Mouse (Mus musculus) midbrain, embryonic 16.5 days (tissue): ENCODE results near the gene Tshr. TPM values are rescaled to one million over a fixed set of nuclear protein-coding genes. Genes with fewer than 3 reads are reported as not detected.

Source experiments
- ATAC-seq: fragments of 200-750 bp; cut with Nextera tagmentation; 2 replicates; pipeline ENCODE4 v1.8.0; 2017; ENCODE audit warnings: moderate TSS enrichment
- H3K27ac ChIP-seq: fragments of 300-500 bp; sonication (generic); 2 replicates; pipeline ENCODE4 v1.5.1; 2014; ENCODE audit warnings: mild to moderate bottlenecking, low read length, mixed read lengths
- H3K27me3 ChIP-seq: fragments of 300-500 bp; sonication (generic); 2 replicates; pipeline ENCODE4 v1.6.1; 2014; ENCODE audit warnings: low read depth, low read length, mixed read lengths; ENCODE audit not compliant: control insufficient read depth, insufficient read depth
- H3K36me3 ChIP-seq: fragments of 300-500 bp; sonication (generic); 2 replicates; pipeline ENCODE4 v1.6.1; 2014; ENCODE audit warnings: mild to moderate bottlenecking, low read length, moderate library complexity, mixed read lengths; ENCODE audit not compliant: control insufficient read depth, insufficient read depth
- H3K4me1 ChIP-seq: fragments of 300-500 bp; sonication (generic); 2 replicates; pipeline ENCODE4 v1.6.1; 2014; ENCODE audit warnings: mild to moderate bottlenecking, low read length, mixed read lengths; ENCODE audit not compliant: control insufficient read depth, insufficient read depth
- H3K4me2 ChIP-seq: fragments of 300-500 bp; sonication (generic); 2 replicates; pipeline ENCODE4 v1.6.1; 2014; ENCODE audit warnings: mild to moderate bottlenecking, low read length, mixed read lengths
- H3K4me3 ChIP-seq: fragments of 300-500 bp; sonication (generic); 2 replicates; pipeline ENCODE4 v1.5.1; 2014; ENCODE audit warnings: low read depth, mild to moderate bottlenecking, low read length, moderate library complexity, mixed read lengths
- H3K9ac ChIP-seq: fragments of 300-500 bp; sonication (generic); 2 replicates; pipeline ENCODE4 v1.6.1; 2014; ENCODE audit warnings: low read depth, low read length, mixed read lengths
- H3K9me3 ChIP-seq: fragments of 300-500 bp; sonication (generic); replicated peaks from 2 replicates; pipeline ENCODE4 v1.6.1; 2014; ENCODE audit warnings: mild to moderate bottlenecking, low read length, mixed read lengths; ENCODE audit not compliant: control insufficient read depth, poor library complexity, severe bottlenecking
- WGBS: fragments of 180-500 bp; shearing (Covaris S2); extraction: QIAGEN DNeasy Blood & Tissue Kit; methylation state at CpG from one replicate; pipeline ENCODE4 v1.1.7; 2014; 5-methylcytosine and 5-hydroxymethylcytosine counted together
- polyA plus RNA-seq: library from polyadenylated mRNA; unstranded; fragments of >200 nt; fragmentation: Nextera tagmentation; extraction: Ambion mirVana; gene quantifications from 2 replicates; pipeline ENCODE4 v1.2.1, GENCODE M21; 2015

Tshr gene
- polyA plus RNA-seq, 1 experiment from 2014 or later, result 0.43 TPM

DNA sequence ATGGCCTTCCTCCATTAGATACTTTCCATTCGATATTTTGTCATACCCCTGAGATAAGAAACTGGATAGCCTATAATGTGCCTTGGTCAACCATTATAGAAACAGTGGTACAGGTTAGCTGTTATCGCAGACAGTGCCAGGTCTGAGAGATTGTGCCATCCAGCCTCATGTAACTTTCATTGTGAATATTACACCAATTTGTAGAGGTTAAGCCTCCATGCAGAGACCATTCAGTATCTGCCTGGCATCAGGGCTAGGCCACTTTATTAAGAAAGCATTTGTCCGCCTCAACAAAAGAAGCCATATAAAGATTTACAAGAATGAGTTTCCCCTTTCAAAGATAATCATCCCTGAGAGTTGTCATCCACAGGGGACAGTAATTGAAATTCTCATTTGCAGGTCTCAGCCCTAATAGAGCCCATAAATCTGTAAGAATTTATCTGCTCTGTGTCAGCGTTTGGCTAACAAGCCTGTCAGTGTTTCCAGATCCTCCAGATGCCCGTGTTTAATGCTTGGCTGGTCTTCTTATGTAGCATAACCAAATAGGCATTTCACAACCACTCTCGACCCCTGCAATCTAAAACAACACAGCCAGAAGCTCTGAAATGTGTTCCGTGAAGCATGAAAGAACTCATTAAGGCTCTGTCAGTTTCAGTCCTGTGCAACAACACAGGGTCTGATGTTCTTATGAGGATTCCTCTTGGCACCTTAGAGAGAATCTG lies 28.3 kb downstream of the Tshr start:
- H3K4me1 ChIP-seq, result peaks cover 6% of the 10 kb centered on the region; the same call in 1 of the 2 replicates
- H3K4me2 ChIP-seq, result no peak overlapping the region
- no peak overlapping the region; the same call in 1 of the 2 replicates for H3K27ac ChIP-seq
- H3K9me3 ChIP-seq, result no peaks in the 10 kb centered on the region
- no peak overlapping the region for H3K9ac ChIP-seq
- no peak overlapping the region for H3K4me3 ChIP-seq
- ATAC-seq, result peak; percentile 71
- H3K36me3 ChIP-seq, result no peaks in the 10 kb centered on the region
- H3K27me3 ChIP-seq, result no peaks in the 10 kb centered on the region
- 27% methylated on average over 7 of the region's 7 CpGs for WGBS

- Histone ChIP-seq H3K27ac (no peak overlapping the region), H3K4me3 (no peak overlapping the region), H3K4me2 (no peak overlapping the region), H3K36me3 (no peaks in the 10 kb centered on the region), H3K9ac (no peak overlapping the region), H3K9me3 (no peaks in the 10 kb centered on the region), H3K27me3 (no peaks in the 10 kb centered on the region), H3K4me1 (peaks cover 6% of the 10 kb centered on the region; the same call in 1 of the 2 replicates)
- ATAC-seq, result no peak
- 71% methylated on average over 6 of the region's 6 CpGs for WGBS
Observed at GRCm38 (mm10) chr12:91415112-91415511, 30.7 kb downstream of the Tshr start.

- 86% methylated on average over 7 of the region's 7 CpGs for WGBS
- no peaks in the 10 kb centered on the region for H3K9me3 ChIP-seq
- no peaks in the 10 kb centered on the region for H3K36me3 ChIP-seq
- no peak overlapping the region for H3K4me2 ChIP-seq
- no peak overlapping the region for H3K27ac ChIP-seq
- H3K27me3 ChIP-seq, result no peaks in the 10 kb centered on the region
- H3K9ac ChIP-seq, result no peak overlapping the region
- peaks cover 6% of the 10 kb centered on the region; the same call in 1 of the 2 replicates for H3K4me1 ChIP-seq
- no peak for ATAC-seq
- H3K4me3 ChIP-seq, result no peak overlapping the region
Observed at GRCm38 (mm10) chr12:91416828-91417227, 32.5 kb downstream of the Tshr start.

DNA sequence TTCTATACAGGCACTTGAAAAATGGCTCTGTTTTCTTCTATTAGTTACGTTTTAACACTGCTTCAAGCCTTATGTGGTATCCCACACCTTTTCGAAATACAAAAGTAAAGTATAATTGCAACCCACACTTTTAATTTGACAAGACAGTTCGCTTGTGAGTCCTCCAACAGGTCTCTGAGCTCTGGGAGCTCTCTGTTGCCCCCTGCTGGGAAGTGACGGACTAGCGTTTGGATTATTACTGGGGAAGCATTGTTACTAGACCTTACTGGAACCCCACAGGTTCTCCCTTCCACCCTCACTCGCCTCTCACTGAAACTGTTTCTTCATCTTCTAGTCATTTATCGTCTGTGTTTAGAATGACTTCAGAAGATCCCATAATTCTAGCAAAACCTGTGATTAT lies 34.4 kb downstream of the Tshr start:
- H3K27ac ChIP-seq, result no peak overlapping the region
- no peaks in the 10 kb centered on the region for H3K27me3 ChIP-seq
- no peak overlapping the region for H3K4me2 ChIP-seq
- 46% methylated on average over 7 of the region's 7 CpGs for WGBS
- no peaks in the 10 kb centered on the region for H3K9me3 ChIP-seq
- H3K9ac ChIP-seq, result no peak overlapping the region
- no peaks in the 10 kb centered on the region for H3K36me3 ChIP-seq
- no peak overlapping the region for H3K4me3 ChIP-seq
- no peaks in the 10 kb centered on the region for H3K4me1 ChIP-seq
- no peak for ATAC-seq

DNA sequence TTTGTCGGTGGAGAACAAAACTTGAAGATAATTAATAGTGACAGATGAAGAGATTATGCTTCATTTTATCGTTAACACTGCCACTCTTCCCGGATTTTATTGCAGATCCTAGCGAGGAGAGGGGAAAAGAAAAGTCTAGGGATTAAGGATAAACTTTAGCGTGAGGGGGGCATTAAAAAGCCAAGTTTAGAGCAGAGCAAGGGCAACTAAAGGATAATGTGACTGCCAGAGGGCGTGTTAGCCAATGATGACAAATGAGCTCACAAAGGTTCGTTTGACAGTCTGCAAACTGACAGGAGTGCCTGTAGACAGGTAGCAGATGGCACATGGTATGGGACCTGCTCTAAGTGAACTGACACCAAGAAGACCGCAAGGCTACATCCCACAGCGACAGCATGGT lies 36.9 kb downstream of the Tshr start:
- H3K9ac ChIP-seq, result no peak overlapping the region
- WGBS, result 43% methylated on average over 9 of the region's 9 CpGs
- no peak for ATAC-seq
- H3K4me1 ChIP-seq, result no peaks in the 10 kb centered on the region
- H3K4me3 ChIP-seq, result no peak overlapping the region
- no peaks in the 10 kb centered on the region for H3K36me3 ChIP-seq
- no peaks in the 10 kb centered on the region for H3K27me3 ChIP-seq
- H3K4me2 ChIP-seq, result no peak overlapping the region
- no peaks in the 10 kb centered on the region for H3K9me3 ChIP-seq
- H3K27ac ChIP-seq, result no peak overlapping the region

- 70% methylated on average over 11 of the region's 11 CpGs for WGBS
- no peaks in the 10 kb centered on the region for H3K27me3 ChIP-seq
- H3K9ac ChIP-seq, result no peak overlapping the region
- H3K4me1 ChIP-seq, result no peaks in the 10 kb centered on the region
- no peaks in the 10 kb centered on the region for H3K36me3 ChIP-seq
- H3K4me2 ChIP-seq, result no peak overlapping the region
- H3K9me3 ChIP-seq, result no peaks in the 10 kb centered on the region
- ATAC-seq, result no peak
- no peak overlapping the region for H3K27ac ChIP-seq
- no peak overlapping the region for H3K4me3 ChIP-seq
Observed at GRCm38 (mm10) chr12:91423125-91423820, 38.9 kb downstream of the Tshr start.

GRCm38 (mm10) chr12:91426499-91426898 lies 42.1 kb downstream of the Tshr start:
- WGBS, result 23% methylated on average over 4 of the region's 4 CpGs
- ATAC-seq, result no peak

GRCm38 (mm10) chr12:91427129-91427528 lies 42.8 kb downstream of the Tshr start:
- Histone ChIP-seq H3K36me3 (no peaks in the 10 kb centered on the region), H3K27me3 (no peaks in the 10 kb centered on the region), H3K4me1 (no peaks in the 10 kb centered on the region), H3K4me2 (no peak overlapping the region), H3K9ac (no peak overlapping the region), H3K27ac (no peak overlapping the region), H3K4me3 (no peak overlapping the region), H3K9me3 (no peaks in the 10 kb centered on the region)
- ATAC-seq, result no peak
- 60% methylated on average over 2 of the region's 2 CpGs for WGBS

More at GRCm38 (mm10) chr12:91426499-91426898, 42.1 kb downstream of the Tshr start:
- H3K9ac ChIP-seq, result no peak overlapping the region
- H3K27ac ChIP-seq, result no peak overlapping the region
- no peaks in the 10 kb centered on the region for H3K36me3 ChIP-seq
- H3K4me1 ChIP-seq, result no peaks in the 10 kb centered on the region
- H3K9me3 ChIP-seq, result no peaks in the 10 kb centered on the region
- H3K27me3 ChIP-seq, result no peaks in the 10 kb centered on the region
- no peak overlapping the region for H3K4me3 ChIP-seq
- no peak overlapping the region for H3K4me2 ChIP-seq

DNA sequence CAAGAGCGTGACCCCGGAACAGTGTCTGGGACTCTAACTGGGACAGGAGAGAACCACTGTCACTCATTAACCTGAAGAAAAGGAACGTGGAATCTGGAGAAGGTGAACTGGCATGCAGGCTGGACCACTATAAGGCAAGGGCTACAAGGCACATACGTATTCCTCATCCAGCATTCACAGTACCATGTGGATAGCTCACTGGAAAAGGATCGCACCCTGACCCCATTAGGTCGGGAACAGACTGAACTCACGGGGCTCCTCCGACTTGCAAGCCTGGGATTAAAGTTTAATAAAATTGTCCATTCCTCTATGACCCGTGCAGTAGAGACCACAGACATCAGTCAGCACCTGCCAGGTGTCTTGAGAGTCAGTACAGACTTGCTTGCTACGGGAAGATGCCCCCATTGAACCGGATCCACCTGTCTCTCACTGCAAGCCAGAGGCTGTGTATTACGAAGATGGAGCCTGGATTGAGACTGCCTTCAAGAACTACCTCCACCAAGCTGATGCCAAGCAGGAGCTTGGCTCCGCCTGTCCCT lies 97.9 kb downstream of the Tshr start:
- Histone ChIP-seq H3K4me3 (no peak overlapping the region), H3K36me3 (no peaks in the 10 kb centered on the region), H3K27me3 (no peaks in the 10 kb centered on the region), H3K27ac (no peak overlapping the region), H3K4me1 (no peaks in the 10 kb centered on the region), H3K4me2 (no peak overlapping the region), H3K9me3 (no peaks in the 10 kb centered on the region), H3K9ac (no peak overlapping the region)
- ATAC-seq, result no peak
- 89% methylated on average over 13 of the region's 13 CpGs for WGBS
